Comparison of ENCODE assay signal across 8 mouse cellular contexts in the genomic region with DNA sequence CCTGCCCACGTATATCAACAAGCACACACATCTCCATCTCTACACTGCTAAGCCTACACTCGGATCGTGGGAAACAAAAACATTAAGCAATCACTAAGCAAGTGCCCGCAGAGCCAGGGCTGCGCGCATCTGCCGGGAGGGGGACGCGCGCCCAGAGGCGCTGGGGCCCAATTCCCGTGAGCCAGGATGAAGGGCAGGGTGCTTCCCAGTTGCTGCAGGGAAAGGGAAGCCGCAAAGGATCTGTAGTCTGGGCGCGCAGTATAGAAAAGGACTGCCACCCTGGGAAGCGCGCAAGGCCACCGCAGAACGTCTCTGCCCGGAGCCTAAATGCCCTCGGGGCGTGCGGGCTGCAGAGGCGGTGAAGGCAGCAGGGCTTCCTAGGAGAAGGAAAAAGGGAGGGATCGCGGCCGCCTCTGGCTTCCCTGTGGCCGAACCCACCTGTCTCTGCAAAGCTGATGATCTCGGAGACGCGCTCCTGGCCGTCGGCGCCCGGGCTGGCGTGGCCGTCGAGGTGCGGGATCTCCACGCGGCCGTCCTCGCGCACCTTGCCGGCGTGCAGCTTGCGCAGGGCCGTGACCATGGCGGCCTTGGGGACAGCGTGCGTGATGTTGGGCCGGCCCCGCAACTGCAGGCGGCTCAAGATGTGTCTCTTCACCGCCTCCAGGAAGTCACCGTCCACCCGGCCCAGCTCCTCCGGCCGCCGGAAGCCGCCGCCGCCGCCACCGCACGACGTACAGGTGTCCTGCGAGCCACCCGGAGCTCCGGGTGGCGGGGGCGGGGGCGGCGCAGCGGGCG. TPM values are rescaled to one million over a fixed set of nuclear protein-coding genes. Genes with fewer than 3 reads are reported as not detected.
A peak's percentile ranks its signal among the peaks of the same experiment; 100 is the strongest.
DNase-seq lines count a peak whose midpoint lies in the region; ATAC-seq lines count a peak whose summit lies in the region.

No protein-coding gene starts in this region.

- no peak overlapping the region; the same call in none of the 2 replicates for H3K27ac ChIP-seq in hindbrain, embryonic 14.5 days
- peak overlapping the region; percentile 63 for H3K27ac ChIP-seq in midbrain, embryonic 16.5 days (ENCODE audit: low read length)

- peak overlapping the region; percentile 62 for H3K4me3 ChIP-seq in megakaryocyte, embryonic 14.5 days (replicated peaks)
- H3K4me3 ChIP-seq in hindbrain, embryonic 14.5 days (replicated peaks; ENCODE audit: low read length): peak overlapping the region; percentile 66
- peak overlapping the region; percentile 57 for H3K4me3 ChIP-seq in midbrain, embryonic 16.5 days (ENCODE audit: low read depth, low read length)

- H3K9ac ChIP-seq in hindbrain, embryonic 14.5 days: peak overlapping the region; percentile 78
- H3K9ac ChIP-seq in midbrain, embryonic 16.5 days (ENCODE audit: low read depth, low read length): peak overlapping the region; percentile 70

- H3K27me3 ChIP-seq in megakaryocyte, embryonic 14.5 days (replicated peaks): peaks cover 94% of the 10 kb centered on the region
- H3K27me3 ChIP-seq in hindbrain, embryonic 14.5 days (ENCODE audit: control insufficient read depth, insufficient read depth, low read length): peaks cover 66% of the 10 kb centered on the region
- H3K27me3 ChIP-seq in midbrain, embryonic 16.5 days (ENCODE audit: control insufficient read depth, insufficient read depth, low read depth, low read length): peaks cover 35% of the 10 kb centered on the region

- peaks cover 15% of the 10 kb centered on the region; the same call in 1 of the 2 replicates for H3K9me3 ChIP-seq in megakaryocyte, embryonic 14.5 days
- no peaks in the 10 kb centered on the region for H3K9me3 ChIP-seq in hindbrain, embryonic 14.5 days (ENCODE audit: control insufficient read depth, low read length)
- no peaks in the 10 kb centered on the region for H3K9me3 ChIP-seq in midbrain, embryonic 16.5 days (replicated peaks; ENCODE audit: control insufficient read depth, low read length, poor library complexity, severe bottlenecking)

- H3K4me1 ChIP-seq in megakaryocyte, embryonic 14.5 days: peaks cover 25% of the 10 kb centered on the region
- peaks cover 26% of the 10 kb centered on the region for H3K4me1 ChIP-seq in hindbrain, embryonic 14.5 days (replicated peaks; ENCODE audit: control insufficient read depth, insufficient read depth, low read length)
- peaks cover 21% of the 10 kb centered on the region for H3K4me1 ChIP-seq in midbrain, embryonic 16.5 days (ENCODE audit: control insufficient read depth, insufficient read depth, low read length)

- H3K36me3 ChIP-seq in megakaryocyte, embryonic 14.5 days (replicated peaks; ENCODE audit: low read length): no peaks in the 10 kb centered on the region
- H3K36me3 ChIP-seq in hindbrain, embryonic 14.5 days (replicated peaks; ENCODE audit: control insufficient read depth, insufficient read depth): no peaks in the 10 kb centered on the region
- H3K36me3 ChIP-seq in midbrain, embryonic 16.5 days (ENCODE audit: control insufficient read depth, insufficient read depth, low read length): no peaks in the 10 kb centered on the region

- peak; percentile 33 for DNase-seq in embryo, embryonic 9.5 days (ENCODE audit: extremely low spot score)
- no peak for DNase-seq in embryo, embryonic 10 days (ENCODE audit: low spot score)
- peak; percentile 35 for DNase-seq in hindbrain, embryonic 14.5 days (ENCODE audit: low spot score)
- DNase-seq in cerebellum, adult 11 months: no peak
- no peak for DNase-seq in spleen, adult 12 weeks (ENCODE audit: low spot score)

- H3K4me2 ChIP-seq in hindbrain, embryonic 14.5 days (replicated peaks): peak overlapping the region; percentile 98
- H3K4me2 ChIP-seq in midbrain, embryonic 16.5 days (ENCODE audit: low read length): peak overlapping the region; percentile 98

- WGBS in hindbrain, embryonic 14.5 days: 1% methylated on average over 72 of the region's 76 CpGs
- 1% methylated on average over 68 of the region's 76 CpGs for WGBS in midbrain, embryonic 16.5 days

- no peak for ATAC-seq in megakaryocyte, adult 5-6 weeks (ENCODE audit: poor library complexity, severe bottlenecking)
- ATAC-seq in hindbrain, embryonic 14.5 days (ENCODE audit: low FRiP score): no peak
- ATAC-seq in midbrain, embryonic 16.5 days: peak; percentile 8

RNA-seq across cellular contexts. Expression of a gene that starts 1.7 kb away (rescaled TPM):
- 0.07 TPM in 1 of 2 replicates, not detected in the other for polyA plus RNA-seq in megakaryocyte, embryonic 14.5 days (2012; ENCODE audit: insufficient read depth, low replicate concordance)
- not detected in 2 replicates for total RNA-seq in megakaryocyte, adult 5-6 weeks (2015)
- not detected in 2 replicates for total RNA-seq in megakaryocyte, adult 5-6 weeks (2017)
- polyA plus RNA-seq in hindbrain, embryonic 14.5 days (2014; fragmentation: Nextera tagmentation; extraction: Ambion mirVana): 1.8 and 2.7 TPM in 2 replicates
- 1.8 and 1.9 TPM in 2 replicates for polyA plus RNA-seq in midbrain, embryonic 16.5 days (2015; fragmentation: Nextera tagmentation; extraction: Ambion mirVana)

Comparison
In these comparisons a context has a peak if more than half of its experiments do, and no peak if none do; other contexts are left out.
1. DNase-seq: peak in embryo, embryonic 9.5 days (single experiment) and hindbrain, embryonic 14.5 days (single experiment); none in embryo, embryonic 10 days (single experiment), cerebellum, adult 11 months (single experiment) and spleen, adult 12 weeks (single experiment).
2. Peak in every context shown above with its lines, with median percentiles within 50 percentile points of each other: H3K4me3 ChIP-seq.